Mouse (Mus musculus): ENCODE measurements around the gene Ush2a. TPM values are rescaled to one million over a fixed set of nuclear protein-coding genes. Genes with fewer than 3 reads are reported as not detected.

The Ush2a gene
- polyA plus RNA-seq, 1 experiment from 2014 or later: 0.29 TPM

GRCm38 (mm10) chr1:188504958-188505357, 243.1 kb downstream of the Ush2a start:
- no peaks in the 10 kb centered on the region for H3K36me3 ChIP-seq
- no peaks in the 10 kb centered on the region; the same call in 1 of the 2 replicates for H3K4me1 ChIP-seq (replicated peaks)
- ATAC-seq (ENCODE audit: low FRiP score): no peak
- 59% methylated on average over 5 of the region's 5 CpGs for WGBS
- no peak overlapping the region for H3K4me3 ChIP-seq
- H3K9me3 ChIP-seq: no peaks in the 10 kb centered on the region
- no peak overlapping the region for H3K9ac ChIP-seq
- H3K4me2 ChIP-seq: no peak overlapping the region
- no peaks in the 10 kb centered on the region for H3K27me3 ChIP-seq
- H3K27ac ChIP-seq: no peak overlapping the region

GRCm38 (mm10) chr1:188518792-188519191, 257.0 kb downstream of the Ush2a start:
- H3K27me3 ChIP-seq: no peaks in the 10 kb centered on the region
- no peaks in the 10 kb centered on the region for H3K9me3 ChIP-seq
- ATAC-seq (ENCODE audit: low FRiP score): no peak
- no peak overlapping the region for H3K27ac ChIP-seq
- no peak overlapping the region for H3K4me3 ChIP-seq
- no peak overlapping the region for H3K9ac ChIP-seq
- H3K4me2 ChIP-seq: no peak overlapping the region
- 89% methylated on average over 8 of the region's 8 CpGs for WGBS
- H3K36me3 ChIP-seq: no peaks in the 10 kb centered on the region
- H3K4me1 ChIP-seq (replicated peaks): no peaks in the 10 kb centered on the region

GRCm38 (mm10) chr1:188527451-188527850, 265.6 kb downstream of the Ush2a start:
- WGBS: 71% methylated on average over 3 of the region's 3 CpGs
- Histone ChIP-seq H3K9me3 (no peaks in the 10 kb centered on the region), H3K27ac (no peak overlapping the region), H3K27me3 (peaks cover 3% of the 10 kb centered on the region; the same call in 1 of the 2 replicates), H3K4me1 (replicated peaks) (no peaks in the 10 kb centered on the region), H3K36me3 (no peaks in the 10 kb centered on the region), H3K4me2 (no peak overlapping the region), H3K4me3 (no peak overlapping the region), H3K9ac (no peak overlapping the region)
- no peak for ATAC-seq (ENCODE audit: low FRiP score)

GRCm38 (mm10) chr1:188529606-188530131, 267.8 kb downstream of the Ush2a start:
- Histone ChIP-seq H3K4me1 (replicated peaks) (no peaks in the 10 kb centered on the region), H3K9ac (no peak overlapping the region), H3K27me3 (peaks cover 3% of the 10 kb centered on the region; the same call in 1 of the 2 replicates), H3K4me3 (no peak overlapping the region), H3K27ac (no peak overlapping the region), H3K4me2 (no peak overlapping the region), H3K9me3 (no peaks in the 10 kb centered on the region), H3K36me3 (no peaks in the 10 kb centered on the region)
- no peak for ATAC-seq (ENCODE audit: low FRiP score)
- 72% methylated on average over 6 of the region's 6 CpGs for WGBS

- no peak for ATAC-seq (ENCODE audit: low FRiP score)
- Histone ChIP-seq H3K9me3 (no peaks in the 10 kb centered on the region), H3K4me2 (no peak overlapping the region), H3K27ac (no peak overlapping the region), H3K4me3 (no peak overlapping the region), H3K4me1 (replicated peaks) (no peaks in the 10 kb centered on the region), H3K27me3 (no peaks in the 10 kb centered on the region), H3K36me3 (no peaks in the 10 kb centered on the region), H3K9ac (no peak overlapping the region)
- WGBS: 80% methylated on average over 1 of the region's 1 CpGs
Observed at GRCm38 (mm10) chr1:188537021-188537420, 275.2 kb downstream of the Ush2a start.

GRCm38 (mm10) chr1:188539621-188540020, 277.8 kb downstream of the Ush2a start:
- no peaks in the 10 kb centered on the region for H3K27me3 ChIP-seq
- no peak for ATAC-seq (ENCODE audit: low FRiP score)
- H3K27ac ChIP-seq: no peak overlapping the region
- WGBS: 93% methylated on average over 5 of the region's 5 CpGs
- no peak overlapping the region for H3K9ac ChIP-seq
- H3K4me2 ChIP-seq: no peak overlapping the region
- no peaks in the 10 kb centered on the region for H3K36me3 ChIP-seq
- H3K4me1 ChIP-seq (replicated peaks): no peaks in the 10 kb centered on the region
- no peaks in the 10 kb centered on the region for H3K9me3 ChIP-seq
- no peak overlapping the region for H3K4me3 ChIP-seq

- H3K36me3 ChIP-seq: no peaks in the 10 kb centered on the region
- H3K4me1 ChIP-seq (replicated peaks): no peaks in the 10 kb centered on the region
- H3K27me3 ChIP-seq: no peaks in the 10 kb centered on the region
- no peak for ATAC-seq (ENCODE audit: low FRiP score)
- no peak overlapping the region for H3K4me2 ChIP-seq
- H3K27ac ChIP-seq: no peak overlapping the region
- H3K9me3 ChIP-seq: no peaks in the 10 kb centered on the region
- WGBS: 95% methylated on average over 3 of the region's 3 CpGs
- no peak overlapping the region for H3K9ac ChIP-seq
- H3K4me3 ChIP-seq: no peak overlapping the region
Observed at GRCm38 (mm10) chr1:188541492-188541891, 279.7 kb downstream of the Ush2a start.

- H3K4me2 ChIP-seq: no peak overlapping the region
- no peaks in the 10 kb centered on the region for H3K36me3 ChIP-seq
- no peaks in the 10 kb centered on the region for H3K27me3 ChIP-seq
- WGBS: 27% methylated on average over 1 of the region's 1 CpGs
- H3K4me3 ChIP-seq: no peak overlapping the region
- no peaks in the 10 kb centered on the region for H3K9me3 ChIP-seq
- ATAC-seq (ENCODE audit: low FRiP score): no peak
- no peak overlapping the region for H3K9ac ChIP-seq
- no peak overlapping the region for H3K27ac ChIP-seq
- no peaks in the 10 kb centered on the region for H3K4me1 ChIP-seq (replicated peaks)
Observed at GRCm38 (mm10) chr1:188543364-188543763, 281.5 kb downstream of the Ush2a start.

GRCm38 (mm10) chr1:188549686-188550085, 287.9 kb downstream of the Ush2a start:
- Histone ChIP-seq H3K27me3 (no peaks in the 10 kb centered on the region), H3K9ac (no peak overlapping the region), H3K36me3 (no peaks in the 10 kb centered on the region), H3K27ac (no peak overlapping the region), H3K4me1 (replicated peaks) (0 out of 2 replicates have a peak, but pooled peaks cover 3% of the 10 kb centered on the region), H3K4me2 (no peak overlapping the region), H3K4me3 (no peak overlapping the region), H3K9me3 (no peaks in the 10 kb centered on the region)
- WGBS: 74% methylated on average over 13 of the region's 13 CpGs
- ATAC-seq (ENCODE audit: low FRiP score): no peak

- WGBS: 74% methylated on average over 5 of the region's 5 CpGs
Observed at GRCm38 (mm10) chr1:188551802-188552201, 290.0 kb downstream of the Ush2a start.

GRCm38 (mm10) chr1:188558911-188559310, 297.1 kb downstream of the Ush2a start:
- Histone ChIP-seq H3K27ac (no peak overlapping the region), H3K9me3 (no peaks in the 10 kb centered on the region), H3K36me3 (no peaks in the 10 kb centered on the region), H3K4me3 (no peak overlapping the region), H3K4me1 (replicated peaks) (no peaks in the 10 kb centered on the region), H3K9ac (no peak overlapping the region), H3K4me2 (no peak overlapping the region), H3K27me3 (0 out of 2 replicates have a peak, but pooled peaks cover 5% of the 10 kb centered on the region)
- WGBS: 49% methylated on average over 2 of the region's 2 CpGs
- ATAC-seq (ENCODE audit: low FRiP score): no peak

More at GRCm38 (mm10) chr1:188551802-188552201, 290.0 kb downstream of the Ush2a start:
- Histone ChIP-seq H3K4me1 (replicated peaks) (0 out of 2 replicates have a peak, but pooled peaks cover 3% of the 10 kb centered on the region), H3K4me2 (no peak overlapping the region), H3K27me3 (no peaks in the 10 kb centered on the region), H3K27ac (no peak overlapping the region), H3K9ac (no peak overlapping the region), H3K4me3 (no peak overlapping the region), H3K9me3 (no peaks in the 10 kb centered on the region), H3K36me3 (no peaks in the 10 kb centered on the region)
- ATAC-seq (ENCODE audit: low FRiP score): no peak

GRCm38 (mm10) chr1:188566229-188566628, 304.4 kb downstream of the Ush2a start:
- H3K36me3 ChIP-seq: no peaks in the 10 kb centered on the region
- H3K4me1 ChIP-seq (replicated peaks): 0 out of 2 replicates have a peak, but pooled peaks cover 8% of the 10 kb centered on the region
- no peaks in the 10 kb centered on the region for H3K27me3 ChIP-seq
- H3K9me3 ChIP-seq: no peaks in the 10 kb centered on the region
- no peak overlapping the region for H3K4me2 ChIP-seq
- ATAC-seq (ENCODE audit: low FRiP score): no peak
- WGBS: 93% methylated on average over 5 of the region's 5 CpGs
- no peak overlapping the region for H3K4me3 ChIP-seq
- H3K27ac ChIP-seq: no peak overlapping the region
- no peak overlapping the region for H3K9ac ChIP-seq

- H3K27ac ChIP-seq: no peak overlapping the region
- ATAC-seq (ENCODE audit: low FRiP score): no peak
- H3K9me3 ChIP-seq: no peaks in the 10 kb centered on the region
- 63% methylated on average over 4 of the region's 4 CpGs for WGBS
- H3K9ac ChIP-seq: no peak overlapping the region
- no peak overlapping the region for H3K4me3 ChIP-seq
- H3K4me2 ChIP-seq: no peak overlapping the region
- H3K36me3 ChIP-seq: no peaks in the 10 kb centered on the region
- H3K4me1 ChIP-seq (replicated peaks): 0 out of 2 replicates have a peak, but pooled peaks cover 8% of the 10 kb centered on the region
- no peaks in the 10 kb centered on the region for H3K27me3 ChIP-seq
Observed at GRCm38 (mm10) chr1:188567486-188567885, 305.7 kb downstream of the Ush2a start.

Data from hindbrain, embryonic 13.5 days (tissue).